Mouse (Mus musculus) spleen, embryonic (tissue): ENCODE results near the gene Myo6.
"Not testable (repeated sequence)": the region's sequence is repeated elsewhere in the genome, so short reads cannot be mapped to it uniquely, and the experiment has no call there.

ENCODE experiments used
- CTCF ChIA-PET: fragments of 350-600 bp; sonication (Branson Sonifier 250); formaldehyde crosslinking; loops from one replicate; lab custom pipeline; 2022; lab: Charles Lee

Myo6 gene

GRCm38 (mm10) chr9:80296086-80296485 lies 131.3 kb downstream of the Myo6 start:
- CTCF ChIA-PET = no interaction called here

GRCm38 (mm10) chr9:80299031-80299430 lies 134.2 kb downstream of the Myo6 start:
- CTCF ChIA-PET = no interaction called here

- CTCF ChIA-PET = no interaction called here
Observed at GRCm38 (mm10) chr9:80303518-80303917, 138.7 kb downstream of the Myo6 start.

GRCm38 (mm10) chr9:80306390-80306789 lies 141.6 kb downstream of the Myo6 start:
- CTCF ChIA-PET = no interaction called here

- CTCF ChIA-PET = no interaction called here
Observed at GRCm38 (mm10) chr9:80306853-80307252, 142.0 kb downstream of the Myo6 start.

- CTCF ChIA-PET = no interaction called here
Observed at GRCm38 (mm10) chr9:80307629-80308028, 142.8 kb downstream of the Myo6 start.

GRCm38 (mm10) chr9:80313610-80314009 lies 148.8 kb downstream of the Myo6 start:
- CTCF ChIA-PET = no interaction called here

GRCm38 (mm10) chr9:80315922-80316321 lies 151.1 kb downstream of the Myo6 start:
- CTCF ChIA-PET = no interaction called here

- CTCF ChIA-PET = no interaction called here
Observed at GRCm38 (mm10) chr9:80318027-80318426, 153.2 kb downstream of the Myo6 start.

- CTCF ChIA-PET = not testable (repeated sequence)
Observed at GRCm38 (mm10) chr9:80321051-80321887, 156.4 kb downstream of the Myo6 start.

GRCm38 (mm10) chr9:80332153-80332552 lies 167.3 kb downstream of the Myo6 start:
- CTCF ChIA-PET = no interaction called here

- CTCF ChIA-PET = no interaction called here
Observed at GRCm38 (mm10) chr9:80333466-80333865, 168.6 kb downstream of the Myo6 start.

GRCm38 (mm10) chr9:80333998-80334605 lies 169.3 kb downstream of the Myo6 start:
- CTCF ChIA-PET = no interaction called here

GRCm38 (mm10) chr9:80335660-80336357 lies 171.0 kb downstream of the Myo6 start:
- CTCF ChIA-PET = no interaction called here

DNA sequence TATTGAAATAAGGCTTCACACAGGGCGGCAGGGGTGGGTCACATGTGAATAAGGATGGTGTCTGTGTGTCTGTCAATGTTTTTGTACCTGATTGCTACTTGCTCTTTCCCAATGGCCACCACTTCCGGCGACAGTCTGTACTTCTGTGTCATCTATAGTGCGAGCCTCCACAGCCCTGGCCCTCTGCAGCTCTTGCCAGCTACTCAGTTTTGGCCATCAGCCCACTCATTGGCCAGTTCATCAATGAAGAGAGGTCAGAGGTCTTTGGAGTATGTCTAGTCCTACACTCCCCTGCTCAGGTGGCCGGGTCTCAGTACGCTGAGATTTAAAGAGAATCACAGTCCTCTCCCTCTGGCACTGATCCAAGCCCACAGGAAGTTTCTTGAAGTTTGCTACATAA lies 173.2 kb downstream of the Myo6 start:
- CTCF ChIA-PET = no interaction called here

GRCm38 (mm10) chr9:80340927-80341326 lies 176.1 kb downstream of the Myo6 start:
- CTCF ChIA-PET = no interaction called here

DNA sequence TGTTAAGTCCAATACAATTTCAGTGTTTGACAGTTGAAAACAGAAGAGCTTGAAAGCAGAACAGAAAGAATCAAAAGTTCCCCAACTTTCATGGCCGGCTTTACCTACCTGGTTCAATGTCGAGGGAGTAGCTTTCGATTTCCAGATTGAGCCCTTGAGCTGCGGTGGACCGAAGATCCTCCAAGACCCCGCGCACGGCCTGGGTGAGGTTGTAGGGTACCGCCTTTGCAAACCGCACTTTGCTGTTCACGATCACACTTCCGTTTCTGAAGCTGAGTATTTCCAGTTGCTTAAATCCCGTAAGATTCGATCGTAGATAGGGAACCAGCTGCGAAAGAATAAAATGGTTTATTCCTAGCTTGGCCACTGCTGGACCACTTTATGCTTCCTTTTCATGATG lies 176.9 kb downstream of the Myo6 start:
- CTCF ChIA-PET = no interaction called here

DNA sequence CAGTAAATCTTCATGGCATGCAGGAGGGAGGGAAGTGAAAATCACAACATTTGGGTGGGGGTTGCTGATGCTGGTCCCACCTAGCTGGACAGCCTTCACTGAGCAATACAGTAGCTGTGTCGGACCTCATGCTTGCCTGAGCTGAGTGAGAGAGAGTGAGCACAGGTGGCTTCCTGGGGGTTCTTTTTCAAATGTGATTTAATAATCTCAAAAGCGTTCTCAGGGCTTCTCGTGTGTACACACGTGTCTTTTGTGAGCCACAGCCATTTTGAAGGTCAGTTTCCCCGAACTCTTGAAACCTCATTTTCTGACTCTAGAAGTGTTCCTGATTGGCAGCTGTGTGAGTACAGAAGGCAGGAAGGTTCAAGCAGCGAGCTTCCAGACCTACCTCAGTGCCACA lies 177.7 kb downstream of the Myo6 start:
- CTCF ChIA-PET = no interaction called here

GRCm38 (mm10) chr9:80344451-80345000 lies 179.7 kb downstream of the Myo6 start:
- CTCF ChIA-PET = no interaction called here

DNA sequence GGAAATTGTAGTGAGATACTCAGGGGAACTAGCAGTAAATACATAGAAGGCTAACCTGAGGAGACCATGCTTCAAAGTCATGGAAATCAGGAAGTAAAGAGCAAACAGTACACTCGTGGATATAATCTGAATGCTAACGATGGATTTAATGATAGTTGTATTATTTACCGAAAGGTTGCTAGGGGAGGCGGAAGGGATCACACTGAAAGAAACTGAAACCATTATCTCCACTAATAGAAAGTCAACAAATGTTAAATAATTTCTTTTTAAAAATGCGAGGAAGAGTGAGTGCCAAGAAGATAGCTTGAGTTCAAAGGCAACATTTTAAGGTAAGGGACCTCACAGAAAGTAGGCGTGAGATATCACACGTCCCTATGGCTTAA lies 186.5 kb downstream of the Myo6 start:
- CTCF ChIA-PET = no interaction called here

- CTCF ChIA-PET = no interaction called here
Observed at GRCm38 (mm10) chr9:80351678-80352331, 187.0 kb downstream of the Myo6 start.

GRCm38 (mm10) chr9:80360063-80360462 lies 195.2 kb downstream of the Myo6 start:
- CTCF ChIA-PET = interaction anchor here (0.5 kb wide), 1 partner anchor 92 kb away, joined by 7 read pairs; no protein-coding TSS in a partner anchor
